Mouse (Mus musculus): Measurements from ENCODE around the gene Dbndd2. TPM values are rescaled to one million over a fixed set of nuclear protein-coding genes. Genes with fewer than 3 reads are reported as not detected.

The Dbndd2 gene
- total RNA-seq (2014; fragmentation: Nextera tagmentation) (6.2 and 11.7 TPM in 2 replicates), total RNA-seq (2017) (5.5 and 8.9 TPM in 2 replicates), polyA plus RNA-seq (2012) (22.3 and 25.1 TPM in 2 replicates)

- Histone ChIP-seq H3K9me3 (replicated peaks) (no peaks in the 10 kb centered on the region), H3K4me1 (ENCODE audit: insufficient read depth, low read depth, low read length) (peaks cover 26% of the 10 kb centered on the region), H3K27me3 (ENCODE audit: insufficient read depth, low read length) (peaks cover 13% of the 10 kb centered on the region; the same call in 1 of the 2 replicates), H3K4me3 (ENCODE audit: low read depth, low read length) (peak within 1 kb of the TSS; percentile 78), H3K36me3 (replicated peaks) (peaks cover 42% of the 10 kb centered on the region)
- TF ChIP-seq CTCF (IDR thresholded peaks at IDR 0.05; ENCODE audit: low read depth, low read length) (no peak), TAL1 (conservative IDR thresholded peaks at IDR 0.05; ENCODE audit: low read depth, low read length) (no peak)
- no peak for ATAC-seq (ENCODE audit: extremely low read depth, insufficient number of reproducible peaks, low FRiP score, poor library complexity, severe bottlenecking)
- peak; percentile 33 for DNase-seq (ENCODE audit: low spot score)
Measured at GRCm38 (mm10) chr2:164485681-164486257, at the start of gene Dbndd2. TSS of gene Dbndd2 (plus strand) at chr2:164486106.

DNA sequence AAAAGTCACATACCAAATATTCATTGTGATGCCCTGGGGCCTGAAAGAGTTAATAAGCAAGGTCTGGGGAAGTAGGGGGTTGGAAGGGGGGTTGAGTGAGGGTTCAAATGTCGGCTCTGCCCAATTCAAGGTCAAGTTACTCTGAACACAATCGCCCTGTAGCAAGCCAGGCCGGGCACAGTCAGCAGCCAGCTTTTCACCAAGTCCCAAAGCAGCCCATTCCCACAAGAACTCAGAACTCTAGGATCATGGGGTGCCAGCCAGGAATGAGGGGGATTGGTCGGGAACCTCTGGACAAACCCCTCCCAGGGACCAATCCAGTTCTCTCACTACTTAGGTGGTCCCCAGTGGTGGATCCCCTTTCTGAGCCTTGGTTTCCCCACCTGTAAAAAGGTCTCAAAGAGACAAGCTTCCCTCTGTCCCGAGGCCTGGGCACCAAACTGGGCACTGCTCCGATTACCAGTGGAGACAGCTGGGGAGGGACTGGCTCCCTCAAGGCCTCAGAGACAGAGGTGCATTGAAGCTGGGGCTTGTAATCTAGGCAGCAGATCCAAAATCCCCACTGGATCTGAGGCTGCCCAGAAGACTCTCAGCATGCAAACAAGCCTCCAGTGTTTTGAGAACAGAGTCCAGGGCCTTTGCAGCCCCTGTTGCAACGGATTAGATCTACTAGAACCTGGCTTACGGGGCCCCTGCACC, 49.5 kb upstream of the Dbndd2 start:
- peaks cover 11% of the 10 kb centered on the region; the same call in 1 of the 2 replicates for H3K27me3 ChIP-seq (ENCODE audit: insufficient read depth, low read length)
- no peaks in the 10 kb centered on the region for H3K36me3 ChIP-seq (replicated peaks)
- no peak for TF ChIP-seq CTCF (IDR thresholded peaks at IDR 0.05; ENCODE audit: low read depth, low read length)
- no peak for TF ChIP-seq GATA2 (IDR thresholded peaks at IDR 0.05; ENCODE audit: borderline replicate concordance, low read depth, low read length)
- TF ChIP-seq GATA1 (IDR thresholded peaks at IDR 0.05; ENCODE audit: borderline replicate concordance, low read length), result no peak
- no peak for TF ChIP-seq TAL1 (conservative IDR thresholded peaks at IDR 0.05; ENCODE audit: low read depth, low read length)
- no peak for TF ChIP-seq POLR2AphosphoS5 (IDR thresholded peaks at IDR 0.05; ENCODE audit: insufficient replicate concordance, low read depth, low read length)
- no peaks in the 10 kb centered on the region for H3K9me3 ChIP-seq (replicated peaks)
- no peaks in the 10 kb centered on the region for H3K4me1 ChIP-seq (ENCODE audit: insufficient read depth, low read depth, low read length)
- no peak for DNase-seq (ENCODE audit: low spot score)
- no peak overlapping the region for H3K4me3 ChIP-seq (ENCODE audit: low read depth, low read length)
- ATAC-seq (ENCODE audit: extremely low read depth, insufficient number of reproducible peaks, low FRiP score, poor library complexity, severe bottlenecking), result no peak

DNA sequence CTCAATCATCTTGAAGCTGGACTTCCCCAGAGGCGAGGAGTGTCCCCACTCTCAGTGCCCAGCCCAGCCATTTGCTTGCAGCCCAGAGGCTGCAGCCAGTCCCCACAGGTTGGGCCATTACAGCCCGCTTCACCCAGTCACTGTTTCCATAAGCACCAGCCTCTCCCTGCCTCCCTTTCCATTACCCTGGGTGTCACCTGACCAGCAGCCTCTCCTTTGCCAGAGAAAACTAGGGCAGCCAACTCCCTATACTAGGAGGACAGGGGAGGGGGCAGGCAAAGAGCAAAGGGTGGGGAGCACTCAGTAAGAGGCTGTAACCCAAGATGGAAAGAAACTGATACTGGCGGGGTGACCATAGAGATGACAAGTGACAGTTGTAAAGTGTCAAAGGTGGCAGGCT, 48.9 kb upstream of the Dbndd2 start:
- ATAC-seq (ENCODE audit: extremely low read depth, insufficient number of reproducible peaks, low FRiP score, poor library complexity, severe bottlenecking), result no peak
- DNase-seq (ENCODE audit: low spot score), result no peak
- Histone ChIP-seq H3K27me3 (ENCODE audit: insufficient read depth, low read length) (peaks cover 11% of the 10 kb centered on the region; the same call in 1 of the 2 replicates), H3K9me3 (replicated peaks) (no peaks in the 10 kb centered on the region), H3K4me3 (ENCODE audit: low read depth, low read length) (no peak overlapping the region), H3K4me1 (ENCODE audit: insufficient read depth, low read depth, low read length) (no peaks in the 10 kb centered on the region), H3K36me3 (replicated peaks) (no peaks in the 10 kb centered on the region)
- TF ChIP-seq GATA1 (IDR thresholded peaks at IDR 0.05; ENCODE audit: borderline replicate concordance, low read length), result no peak

DNA sequence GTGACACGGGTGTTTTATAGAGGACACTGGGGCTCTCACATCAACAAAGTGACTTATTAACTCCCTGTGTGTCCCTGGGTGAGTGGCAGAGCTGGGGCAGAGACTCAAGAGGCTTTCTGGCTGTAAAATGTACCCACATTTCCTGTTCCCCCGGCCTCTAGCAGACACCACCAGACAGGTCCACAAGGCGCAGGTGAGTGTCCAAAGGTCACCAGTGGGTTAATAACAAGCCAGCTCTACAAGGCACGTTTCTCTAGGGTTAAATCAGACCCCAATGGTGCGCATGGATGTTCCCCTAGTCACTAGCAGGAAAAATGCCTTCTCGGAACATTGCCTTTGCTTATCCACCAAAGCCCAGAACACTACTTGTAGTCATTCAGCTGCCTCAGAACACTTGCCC, 48.2 kb upstream of the Dbndd2 start:
- Histone ChIP-seq H3K36me3 (replicated peaks) (no peaks in the 10 kb centered on the region), H3K9me3 (replicated peaks) (no peaks in the 10 kb centered on the region), H3K4me3 (ENCODE audit: low read depth, low read length) (no peak overlapping the region), H3K27me3 (ENCODE audit: insufficient read depth, low read length) (peaks cover 12% of the 10 kb centered on the region; the same call in 1 of the 2 replicates), H3K4me1 (ENCODE audit: insufficient read depth, low read depth, low read length) (no peaks in the 10 kb centered on the region)
- ATAC-seq (ENCODE audit: extremely low read depth, insufficient number of reproducible peaks, low FRiP score, poor library complexity, severe bottlenecking), result no peak
- TF ChIP-seq GATA1 (IDR thresholded peaks at IDR 0.05; ENCODE audit: borderline replicate concordance, low read length) (no peak), CTCF (IDR thresholded peaks at IDR 0.05; ENCODE audit: low read depth, low read length) (no peak), GATA2 (IDR thresholded peaks at IDR 0.05; ENCODE audit: borderline replicate concordance, low read depth, low read length) (no peak), POLR2AphosphoS5 (IDR thresholded peaks at IDR 0.05; ENCODE audit: insufficient replicate concordance, low read depth, low read length) (no peak), TAL1 (conservative IDR thresholded peaks at IDR 0.05; ENCODE audit: low read depth, low read length) (no peak)
- no peak for DNase-seq (ENCODE audit: low spot score)

DNA sequence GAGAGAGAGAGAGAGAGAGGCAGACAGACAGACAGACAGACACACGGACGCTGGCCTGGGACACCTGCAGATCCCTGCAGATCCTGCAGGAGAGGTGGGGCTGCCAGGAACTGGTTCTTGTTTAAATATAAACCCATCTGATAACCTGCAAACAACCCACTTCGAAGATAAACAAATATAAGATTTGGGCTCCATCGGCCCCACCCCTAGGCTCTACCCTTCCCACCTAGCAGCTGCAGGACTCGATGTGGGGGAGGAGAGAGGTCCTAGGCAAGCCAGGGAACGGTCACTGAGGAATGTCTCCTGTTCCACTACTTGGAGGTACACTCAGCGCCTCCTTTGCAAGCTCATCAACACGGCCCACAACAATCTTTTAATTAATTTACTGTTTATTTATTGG, 47.6 kb upstream of the Dbndd2 start:
- TF ChIP-seq GATA2 (IDR thresholded peaks at IDR 0.05; ENCODE audit: borderline replicate concordance, low read depth, low read length) (no peak), POLR2AphosphoS5 (IDR thresholded peaks at IDR 0.05; ENCODE audit: insufficient replicate concordance, low read depth, low read length) (no peak), TAL1 (conservative IDR thresholded peaks at IDR 0.05; ENCODE audit: low read depth, low read length) (no peak)
- Histone ChIP-seq H3K9me3 (replicated peaks) (no peaks in the 10 kb centered on the region), H3K36me3 (replicated peaks) (no peaks in the 10 kb centered on the region), H3K4me1 (ENCODE audit: insufficient read depth, low read depth, low read length) (no peaks in the 10 kb centered on the region), H3K27me3 (ENCODE audit: insufficient read depth, low read length) (peaks cover 16% of the 10 kb centered on the region; the same call in 1 of the 2 replicates), H3K4me3 (ENCODE audit: low read depth, low read length) (no peak overlapping the region)
- ATAC-seq (ENCODE audit: extremely low read depth, insufficient number of reproducible peaks, low FRiP score, poor library complexity, severe bottlenecking) (no peak), DNase-seq (ENCODE audit: low spot score) (no peak)

GRCm38 (mm10) chr2:164439001-164439421, 46.9 kb upstream of the Dbndd2 start:
- DNase-seq (ENCODE audit: low spot score) (no peak), ATAC-seq (ENCODE audit: extremely low read depth, insufficient number of reproducible peaks, low FRiP score, poor library complexity, severe bottlenecking) (no peak)
- Histone ChIP-seq H3K36me3 (replicated peaks) (no peaks in the 10 kb centered on the region), H3K4me1 (ENCODE audit: insufficient read depth, low read depth, low read length) (no peaks in the 10 kb centered on the region), H3K9me3 (replicated peaks) (no peaks in the 10 kb centered on the region), H3K27me3 (ENCODE audit: insufficient read depth, low read length) (peaks cover 20% of the 10 kb centered on the region; the same call in 1 of the 2 replicates), H3K4me3 (ENCODE audit: low read depth, low read length) (no peak overlapping the region)
- TF ChIP-seq GATA2 (IDR thresholded peaks at IDR 0.05; ENCODE audit: borderline replicate concordance, low read depth, low read length), result no peak
- no peak for TF ChIP-seq CTCF (IDR thresholded peaks at IDR 0.05; ENCODE audit: low read depth, low read length)

Data from G1E (cell line).